ENCODE assay signal across 22 mouse cellular contexts in the genomic region with DNA sequence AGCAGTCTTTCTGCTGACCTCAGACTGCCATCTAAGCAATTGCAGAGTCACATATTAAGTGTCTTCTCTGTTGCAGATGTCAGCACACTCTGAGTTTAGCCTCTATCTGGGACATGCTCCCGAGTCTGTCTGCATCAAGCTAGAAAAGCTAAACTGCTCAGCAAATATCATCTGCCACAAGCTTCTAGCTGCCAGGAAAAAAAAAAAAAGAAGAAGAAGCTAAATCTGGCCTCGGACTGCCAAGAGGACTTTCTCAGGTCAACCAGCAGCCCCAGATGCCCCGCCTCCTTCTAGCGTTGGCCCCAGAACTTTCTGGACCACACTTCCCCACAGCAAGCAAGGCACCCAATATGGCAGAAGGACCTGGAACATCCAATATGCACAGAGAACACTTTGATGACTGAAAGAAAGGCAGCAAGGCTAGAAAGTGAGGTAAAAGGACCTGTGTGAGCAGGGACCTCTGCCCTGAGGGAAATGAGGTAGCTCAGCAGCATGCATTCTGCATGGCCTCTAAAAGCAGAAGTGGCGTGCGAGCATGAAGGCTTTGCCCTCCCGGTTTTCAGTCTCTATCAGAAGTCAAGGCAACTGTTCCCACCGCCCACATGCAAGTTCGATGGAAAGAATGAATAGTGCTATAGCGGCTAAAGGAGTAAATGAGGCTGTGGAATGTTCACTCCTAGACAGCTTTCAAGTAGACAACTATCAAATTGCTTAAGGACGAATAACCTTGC.
A peak's percentile ranks its signal among the peaks of the same experiment; 100 is the strongest.
DNase-seq lines count a peak whose midpoint lies in the region; ATAC-seq and TF ChIP-seq lines count a peak whose summit lies in the region.
"Had no signal": no experiment of that assay in that cellular context is flagged by ENCODE, and none has a peak within 500 bp of the region (broad histone marks: within the 10 kb centered on the region; RNA-seq: fewer than 3 reads in every experiment).

No protein-coding gene starts in this region.

- H3K4me1 ChIP-seq in liver, adult 2 months (ENCODE audit: control insufficient read depth, insufficient read depth, low read length), result no peaks in the 10 kb centered on the region
- peaks cover 8 to 23% of the 10 kb centered on the region in 2 experiments; a peak in 3 of 4 replicates for H3K4me1 ChIP-seq in CH12.LX (ENCODE audit: control insufficient read depth in 1 of 2, insufficient read depth in 2 of 2)
- H3K4me1 ChIP-seq in limb, embryonic 10.5 days, result peaks cover 41% of the 10 kb centered on the region
- no peaks in the 10 kb centered on the region for H3K4me1 ChIP-seq in midbrain, postnatal 0 days (ENCODE audit: insufficient read depth, low read length)
- peaks cover 7% of the 10 kb centered on the region; the same call in 1 of the 2 replicates for H3K4me1 ChIP-seq in kidney, embryonic 15.5 days
- H3K4me1 ChIP-seq: embryonic facial prominence, embryonic 15.5 days; lung, embryonic 15.5 days had no signal

- H3K27ac ChIP-seq in gastrocnemius, adult 2 months, result peak overlapping the region; percentile 74
- H3K27ac ChIP-seq in liver, adult 2 months (replicated peaks; ENCODE audit: insufficient read depth, low read depth, low read length), result no peak overlapping the region
- no peak overlapping the region for H3K27ac ChIP-seq in CH12.LX (ENCODE audit: insufficient read depth, low read depth)
- no peak overlapping the region for H3K27ac ChIP-seq in limb, embryonic 10.5 days
- no peak overlapping the region for H3K27ac ChIP-seq in midbrain, postnatal 0 days (ENCODE audit: low read depth, low read length)
- no peak overlapping the region for H3K27ac ChIP-seq in kidney, embryonic 15.5 days
- H3K27ac ChIP-seq: embryonic facial prominence, embryonic 15.5 days; forebrain, embryonic 10.5 days; hindbrain, embryonic 13.5 days; lung, embryonic 15.5 days; midbrain, embryonic 13.5 days; neural tube, embryonic 13.5 days; stomach, postnatal 0 days had no signal

- no peak for TF ChIP-seq RAD21 in CH12.LX (IDR thresholded peaks at IDR 0.05; ENCODE audit: low read depth, low read length)

- ATAC-seq in midbrain, postnatal 0 days (ENCODE audit: low FRiP score), result no peak
- ATAC-seq in kidney, embryonic 15.5 days (replicated peaks; ENCODE audit: low FRiP score), result no peak
- ATAC-seq: forebrain, postnatal 0 days; midbrain, embryonic 13.5 days had no signal

- no peaks in the 10 kb centered on the region for H3K79me2 ChIP-seq in liver, adult 2 months (ENCODE audit: control insufficient read depth, insufficient read depth, low read length)
- no peaks in the 10 kb centered on the region for H3K79me2 ChIP-seq in CH12.LX (replicated peaks; ENCODE audit: control insufficient read depth, extremely low read depth, insufficient read depth, poor library complexity, severe bottlenecking)

- peak overlapping the region; percentile 57 for H3K4me2 ChIP-seq in CH12.LX (ENCODE audit: insufficient read depth, low read depth, poor library complexity, severe bottlenecking)
- no peak overlapping the region for H3K4me2 ChIP-seq in midbrain, postnatal 0 days (ENCODE audit: low read depth, low read length, poor library complexity, severe bottlenecking)
- H3K4me2 ChIP-seq in kidney, embryonic 15.5 days, result no peak overlapping the region
- H3K4me2 ChIP-seq: embryonic facial prominence, embryonic 15.5 days; hindbrain, embryonic 13.5 days; liver, embryonic 11.5 days; lung, embryonic 15.5 days; midbrain, embryonic 13.5 days; neural tube, embryonic 13.5 days had no signal

- WGBS in liver, adult 2 months, result 82% methylated on average over 11 of the region's 11 CpGs
- WGBS in limb, embryonic 10.5 days, result 81% methylated on average over 11 of the region's 11 CpGs
- 87% methylated on average over 11 of the region's 11 CpGs for WGBS in midbrain, postnatal 0 days
- WGBS in kidney, embryonic 15.5 days, result 75% methylated on average over 11 of the region's 11 CpGs

- no peak overlapping the region for H3K4me3 ChIP-seq in gastrocnemius, adult 2 months
- H3K4me3 ChIP-seq in liver, adult 2 months (ENCODE audit: insufficient read depth, low read depth, low read length), result no peak overlapping the region
- H3K4me3 ChIP-seq in CH12.LX (replicated peaks in 1 of 3; ENCODE audit: low read depth in 2 of 3, low read length in 2 of 3, poor library complexity in 1 of 3), result no peak overlapping the region
- no peak overlapping the region for H3K4me3 ChIP-seq in limb, embryonic 10.5 days
- H3K4me3 ChIP-seq in midbrain, postnatal 0 days (ENCODE audit: low read depth, low read length), result no peak overlapping the region
- no peak overlapping the region for H3K4me3 ChIP-seq in kidney, embryonic 15.5 days (replicated peaks)
- H3K4me3 ChIP-seq: embryonic facial prominence, embryonic 15.5 days; forebrain, embryonic 10.5 days; hindbrain, embryonic 13.5 days; lung, embryonic 15.5 days; midbrain, embryonic 13.5 days; neural tube, embryonic 13.5 days had no signal

- no peak for TF ChIP-seq POLR2A in liver, adult 2 months (IDR thresholded peaks at IDR 0.05; ENCODE audit: extremely low read depth, insufficient read depth, low read length)
- no peak for TF ChIP-seq POLR2A in CH12.LX (IDR thresholded peaks at IDR 0.05; ENCODE audit: low read depth, low read length)

- H3K9me3 ChIP-seq in CH12.LX (replicated peaks; ENCODE audit: low read length), result no peaks in the 10 kb centered on the region
- no peaks in the 10 kb centered on the region for H3K9me3 ChIP-seq in limb, embryonic 10.5 days (replicated peaks)
- H3K9me3 ChIP-seq in midbrain, postnatal 0 days (ENCODE audit: low read length), result no peaks in the 10 kb centered on the region
- no peaks in the 10 kb centered on the region for H3K9me3 ChIP-seq in kidney, embryonic 15.5 days (replicated peaks)
- H3K9me3 ChIP-seq: embryonic facial prominence, embryonic 15.5 days; forebrain, embryonic 10.5 days; hindbrain, embryonic 13.5 days; lung, embryonic 15.5 days; midbrain, embryonic 13.5 days; neural tube, embryonic 13.5 days had no signal

- no peak overlapping the region for H3K9ac ChIP-seq in liver, adult 2 months (ENCODE audit: low read depth, low read length)
- H3K9ac ChIP-seq in CH12.LX (ENCODE audit: insufficient read depth, low read depth), result no peak overlapping the region
- no peak overlapping the region for H3K9ac ChIP-seq in midbrain, postnatal 0 days (replicated peaks; ENCODE audit: low read length, poor library complexity, severe bottlenecking)
- H3K9ac ChIP-seq in kidney, embryonic 15.5 days, result no peak overlapping the region
- H3K9ac ChIP-seq: embryonic facial prominence, embryonic 15.5 days; forebrain, postnatal 0 days; hindbrain, embryonic 13.5 days; lung, embryonic 15.5 days; midbrain, embryonic 13.5 days; neural tube, embryonic 13.5 days had no signal

- no peaks in the 10 kb centered on the region for H3K36me3 ChIP-seq in liver, adult 2 months (ENCODE audit: control insufficient read depth, insufficient read depth, low read length)
- no peaks in the 10 kb centered on the region for H3K36me3 ChIP-seq in CH12.LX (replicated peaks in 1 of 2; ENCODE audit: control insufficient read depth in 1 of 2, insufficient read depth in 1 of 2, low read length in 1 of 2)
- no peaks in the 10 kb centered on the region for H3K36me3 ChIP-seq in limb, embryonic 10.5 days
- H3K36me3 ChIP-seq in midbrain, postnatal 0 days (ENCODE audit: insufficient read depth, low read length), result no peaks in the 10 kb centered on the region
- no peaks in the 10 kb centered on the region for H3K36me3 ChIP-seq in kidney, embryonic 15.5 days
- H3K36me3 ChIP-seq: embryonic facial prominence, embryonic 15.5 days; forebrain, embryonic 10.5 days; hindbrain, embryonic 13.5 days; lung, embryonic 15.5 days; midbrain, embryonic 13.5 days; neural tube, embryonic 13.5 days had no signal

- TF ChIP-seq CTCF in gastrocnemius, adult 2 months (IDR thresholded peaks at IDR 0.05), result no peak
- no peak for TF ChIP-seq CTCF in liver, adult 2 months (IDR thresholded peaks at IDR 0.05; ENCODE audit: low read depth, low read length)
- TF ChIP-seq CTCF in CH12.LX (conservative IDR thresholded peaks at IDR 0.05 in 1 of 2, IDR thresholded peaks at IDR 0.05 in 1 of 2; ENCODE audit: low read depth in 2 of 2, low read length in 2 of 2), result no peak
- TF ChIP-seq CTCF in midbrain, postnatal 0 days (IDR thresholded peaks at IDR 0.05), result no peak

- intact Hi-C loops in gastrocnemius, adult 2 months (cut with DNase I), result loop anchor here (10.0 kb wide), 1 partner anchor 339 kb away; no protein-coding TSS in a partner anchor

- no peaks in the 10 kb centered on the region for H3K27me3 ChIP-seq in liver, adult 2 months (ENCODE audit: control insufficient read depth, insufficient read depth, low read length)
- no peaks in the 10 kb centered on the region for H3K27me3 ChIP-seq in CH12.LX (replicated peaks)
- H3K27me3 ChIP-seq in limb, embryonic 10.5 days (ENCODE audit: low read depth, poor library complexity, severe bottlenecking), result peaks cover 42% of the 10 kb centered on the region
- H3K27me3 ChIP-seq in midbrain, postnatal 0 days (ENCODE audit: insufficient read depth, low read length), result no peaks in the 10 kb centered on the region
- peaks cover 8% of the 10 kb centered on the region for H3K27me3 ChIP-seq in kidney, embryonic 15.5 days
- H3K27me3 ChIP-seq: hindbrain, embryonic 13.5 days; lung, embryonic 15.5 days; midbrain, embryonic 13.5 days; neural tube, embryonic 13.5 days had no signal

- TF ChIP-seq EP300 in CH12.LX (IDR thresholded peaks at IDR 0.05; ENCODE audit: low read length), result peak; percentile 85

- dilution Hi-C loops in CH12.LX (cut with MboI; ENCODE audit: extremely low pct_ligation_motif_present, extremely low pct_unique_long_range_greater_than_20kb, low sequenced_read_pairs), result no loop called here

- peak; percentile 73 for DNase-seq in gastrocnemius, adult 2 months
- DNase-seq in gastrocnemius, postnatal 4 days (ENCODE audit: low spot score in 2 of 2), result no peak
- DNase-seq in liver, adult 2 months (ENCODE audit: extremely low read depth, low read depth, low spot score), result peak; percentile 38
- DNase-seq in liver (no peak), CH12.LX (ENCODE audit: extremely low read depth) (peak; percentile 77)
- peak; percentile 18 for DNase-seq in limb, embryonic 10.5 days (ENCODE audit: low spot score)
- DNase-seq in midbrain, postnatal 0 days (ENCODE audit: low spot score), result no peak
- DNase-seq: cerebellum, adult 2 months; cerebellum, postnatal 36 days; forebrain, postnatal 0 days; kidney, adult 9 months; kidney, postnatal 36 days; thymus, postnatal 14 days had no signal

- in situ Hi-C loops in CH12.LX (cut with MboI; ENCODE audit: low pct_ligation_motif_present, low pct_unique_long_range_greater_than_20kb, low sequenced_read_pairs), result loop anchor here (10.0 to 25.0 kb wide), 2 partner anchors 531 to 759 kb away; no protein-coding TSS in a partner anchor

TF ChIP-seq in CH12.LX, 34 proteins besides CTCF, POLR2A, EP300 and RAD21 (continues in another document):
- TF ChIP-seq TCF12 (IDR thresholded peaks at IDR 0.05; ENCODE audit: low read depth, low read length) (0 out of 2 replicates have a peak, but pooled peaks have one; percentile 15), MXI1 (IDR thresholded peaks at IDR 0.05; ENCODE audit: low read depth, low read length) (peak; percentile 61; the same call in 1 of the 2 replicates), MEF2A (IDR thresholded peaks at IDR 0.05; ENCODE audit: borderline replicate concordance, low read depth, low read length) (peak; percentile 48; the same call in 1 of the 2 replicates), JUND (conservative IDR thresholded peaks at IDR 0.05; ENCODE audit: low read depth, low read length) (peak; percentile 87), RCOR1 (conservative IDR thresholded peaks at IDR 0.05; ENCODE audit: low read depth, low read length) (0 out of 2 replicates have a peak, but pooled peaks have one; percentile 27)

Comparison
In these comparisons a context has a peak if more than half of its experiments do, and no peak if none do; other contexts are left out.
1. DNase-seq: peak in gastrocnemius, adult 2 months (single experiment), liver, adult 2 months (single experiment), CH12.LX (single experiment) and limb, embryonic 10.5 days (single experiment); none in gastrocnemius, postnatal 4 days (0 of 2), liver (single experiment) and midbrain, postnatal 0 days (single experiment).